Mouse (Mus musculus) kidney, adult 2 months (tissue): ENCODE measurements around the gene Mark2.

Source experiments
- CTCF ChIP-seq: fragments of 200-500 bp; conservative IDR thresholded peaks from 2 replicates; pipeline ENCODE4 v1.5.1; 2011; ENCODE audit warnings: low read depth, mild to moderate bottlenecking, control low read depth, low read length, moderate library complexity, mixed read lengths; ENCODE audit not compliant: insufficient read depth, insufficient read length
- POLR2A ChIP-seq: fragments of 200-500 bp; IDR thresholded peaks from one replicate; pipeline ENCODE4 v1.6.1; 2011; ENCODE audit warnings: low read depth, low read length, control low read depth

DNA sequence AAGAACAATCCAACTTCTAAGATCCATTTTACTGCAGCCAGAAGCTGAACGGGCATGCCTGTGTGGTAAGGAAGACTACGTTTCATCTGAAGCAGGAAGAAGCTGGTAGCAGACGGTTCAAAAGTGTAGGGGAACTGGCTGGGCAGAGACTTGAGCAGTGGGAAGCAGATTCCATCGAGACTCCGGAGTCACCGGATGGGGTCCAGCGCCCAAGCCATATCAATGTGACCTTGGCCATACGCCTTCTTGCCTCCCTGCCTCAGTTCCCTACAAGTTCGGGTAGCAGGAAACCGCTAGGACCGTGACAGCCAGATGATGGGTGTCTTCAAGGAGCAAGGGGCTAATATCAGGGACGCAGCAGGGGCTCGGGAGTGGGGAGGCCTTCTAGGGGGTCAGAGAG is 101.4 kb downstream of the Mark2 start:
- TF ChIP-seq POLR2A = no peak
- no peak for TF ChIP-seq CTCF
